Mouse (Mus musculus): Measurements from ENCODE around the gene Olfr913.

Olfr913 gene

DNA sequence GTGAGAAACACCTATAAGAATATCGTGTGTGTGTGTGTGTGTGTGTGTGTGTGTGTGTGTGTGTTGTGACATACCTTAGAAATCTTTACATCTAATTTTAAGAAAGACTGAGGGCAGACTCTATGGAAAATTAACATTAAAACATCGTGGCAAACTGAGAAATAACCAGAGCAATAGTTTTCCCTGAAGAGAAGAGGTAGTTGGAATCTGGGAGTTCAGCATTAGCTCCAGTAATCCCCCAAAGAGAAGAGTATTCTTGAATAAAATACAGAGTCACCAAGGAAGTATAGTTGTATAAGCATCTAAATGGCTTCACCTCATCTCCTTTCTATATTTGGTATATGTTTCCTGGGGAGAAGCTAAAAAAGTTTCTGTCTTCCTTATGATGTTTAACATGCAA is at the start of gene Olfr913:
Olfr913 (plus strand) TSS at position 301 of the 400 bp plus-strand sequence.
- DNase-seq (ENCODE audit: inconsistent age in 2 of 2, low spot score in 1 of 2): no peak

GRCm38 (mm10) chr9:38579878-38580277 is 12.7 kb upstream of the Olfr913 start, which contains the start of gene Olfr912:
Olfr912 (plus strand) TSS chr9:38580178.
- no peak for DNase-seq (ENCODE audit: inconsistent age in 2 of 2, low spot score in 1 of 2)

GRCm38 (mm10) chr9:38591056-38591455 is 1.5 kb upstream of the Olfr913 start:
- DNase-seq (ENCODE audit: inconsistent age in 2 of 2, low spot score in 1 of 2): no peak

- DNase-seq (ENCODE audit: inconsistent age in 2 of 2, low spot score in 1 of 2): no peak
Measured at GRCm38 (mm10) chr9:38604802-38605201, 12.2 kb downstream of the Olfr913 start, which contains the start of gene Olfr914. Olfr914 (plus strand) TSS chr9:38605102.

DNA sequence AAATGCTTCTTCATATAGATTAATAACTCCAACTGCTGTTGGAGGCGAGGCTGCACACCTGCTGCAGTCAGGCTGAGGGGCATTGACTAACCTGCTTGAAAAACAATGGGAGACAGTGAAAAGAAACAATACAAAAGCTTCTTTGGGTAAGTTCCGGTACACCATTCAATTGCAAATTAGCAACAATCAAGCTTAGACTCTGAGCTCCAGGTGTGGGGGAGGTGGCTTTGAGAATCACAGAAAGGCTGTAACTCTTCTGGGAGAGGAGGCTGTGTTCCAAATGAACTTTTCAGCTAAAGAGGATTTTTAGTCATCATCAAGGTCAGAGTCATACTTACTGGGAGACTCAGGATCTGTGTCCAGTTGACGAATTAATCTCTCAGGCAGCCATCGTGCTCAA is 39.8 kb downstream of the Olfr913 start:
- DNase-seq (ENCODE audit: inconsistent age in 2 of 2, low spot score in 1 of 2): no peak

All from adrenal gland, adult (tissue).